Comparison of ENCODE assay signal across 9 mouse cellular contexts in genomic region chr15:82106953-82107555, GRCm38 (mm10). TPM values are rescaled to one million over a fixed set of nuclear protein-coding genes. Genes with fewer than 3 reads are reported as not detected.
DNase-seq lines count a peak whose midpoint lies in the region; ATAC-seq and TF ChIP-seq lines count a peak whose summit lies in the region.
"Had no signal": no experiment of that assay in that cellular context is flagged by ENCODE, and none has a peak within 500 bp of the region (broad histone marks: within the 10 kb centered on the region; RNA-seq: fewer than 3 reads in every experiment).

No protein-coding gene starts in this region.

- H3K27ac ChIP-seq in midbrain, embryonic 14.5 days (replicated peaks; ENCODE audit: low read depth, low read length), result no peak overlapping the region
- no peak overlapping the region for H3K27ac ChIP-seq in midbrain, embryonic 13.5 days
- H3K27ac ChIP-seq in bone marrow, adult 2 months (ENCODE audit: control insufficient read depth, insufficient read depth, low read depth, low read length, poor library complexity), result no peak overlapping the region
- H3K27ac ChIP-seq in embryonic facial prominence, embryonic 11.5 days (replicated peaks; ENCODE audit: low read depth, low read length), result no peak overlapping the region
- peak overlapping the region; percentile 25; the same call in 1 of the 2 replicates for H3K27ac ChIP-seq in limb, embryonic 10.5 days
- H3K27ac ChIP-seq: limb, embryonic 13.5 days had no signal

- ATAC-seq in frontal cortex, adult (ENCODE audit: low TSS enrichment), result peak; percentile 93
- no peak for ATAC-seq in midbrain, embryonic 14.5 days (ENCODE audit: low FRiP score, low TSS enrichment)
- ATAC-seq in midbrain, embryonic 13.5 days, result no peak
- no peak for ATAC-seq in embryonic facial prominence, embryonic 11.5 days (replicated peaks; ENCODE audit: insufficient number of reproducible peaks, low FRiP score, low TSS enrichment, low read depth)

- no peaks in the 10 kb centered on the region for H3K27me3 ChIP-seq in midbrain, embryonic 14.5 days (ENCODE audit: control insufficient read depth, insufficient read depth, low read length)
- no peaks in the 10 kb centered on the region for H3K27me3 ChIP-seq in midbrain, embryonic 13.5 days
- no peaks in the 10 kb centered on the region for H3K27me3 ChIP-seq in embryonic facial prominence, embryonic 11.5 days (ENCODE audit: control insufficient read depth, insufficient read depth, low read length)
- peaks cover 3% of the 10 kb centered on the region; the same call in 1 of the 2 replicates for H3K27me3 ChIP-seq in limb, embryonic 10.5 days (ENCODE audit: low read depth, poor library complexity, severe bottlenecking)
- H3K27me3 ChIP-seq in splenic B cell, adult 2 months (ENCODE audit: control insufficient read depth, insufficient read depth, low read length, poor library complexity, severe bottlenecking), result no peaks in the 10 kb centered on the region

- H3K4me2 ChIP-seq in midbrain, embryonic 14.5 days (ENCODE audit: low read length), result no peak overlapping the region
- no peak overlapping the region for H3K4me2 ChIP-seq in midbrain, embryonic 13.5 days (replicated peaks)
- no peak overlapping the region for H3K4me2 ChIP-seq in embryonic facial prominence, embryonic 11.5 days (ENCODE audit: low read depth, low read length)
- H3K4me2 ChIP-seq: limb, embryonic 13.5 days had no signal

- TF ChIP-seq CTCF in bone marrow, adult 2 months (IDR thresholded peaks at IDR 0.05; ENCODE audit: control insufficient read depth, insufficient read depth, low read length), result peak; percentile 69

- no peaks in the 10 kb centered on the region for H3K36me3 ChIP-seq in midbrain, embryonic 14.5 days (ENCODE audit: control insufficient read depth, insufficient read depth, low read length)
- no peaks in the 10 kb centered on the region for H3K36me3 ChIP-seq in midbrain, embryonic 13.5 days
- no peaks in the 10 kb centered on the region for H3K36me3 ChIP-seq in embryonic facial prominence, embryonic 11.5 days (replicated peaks; ENCODE audit: control insufficient read depth, insufficient read depth, low read depth, low read length)
- H3K36me3 ChIP-seq in limb, embryonic 10.5 days, result no peaks in the 10 kb centered on the region
- no peaks in the 10 kb centered on the region for H3K36me3 ChIP-seq in splenic B cell, adult 2 months (ENCODE audit: control insufficient read depth, insufficient read depth, low read length, poor library complexity, severe bottlenecking)
- H3K36me3 ChIP-seq: limb, embryonic 13.5 days had no signal

- 17% methylated on average over 8 of the region's 8 CpGs for WGBS in midbrain, embryonic 14.5 days
- 19% methylated on average over 8 of the region's 8 CpGs for WGBS in midbrain, embryonic 13.5 days
- 19% methylated on average over 8 of the region's 8 CpGs for WGBS in bone marrow, adult 2 months
- 20% methylated on average over 8 of the region's 8 CpGs for WGBS in embryonic facial prominence, embryonic 11.5 days
- WGBS in limb, embryonic 10.5 days, result 21% methylated on average over 8 of the region's 8 CpGs

- no peak overlapping the region for H3K4me3 ChIP-seq in midbrain, embryonic 14.5 days (replicated peaks; ENCODE audit: low read depth, low read length)
- no peak overlapping the region for H3K4me3 ChIP-seq in midbrain, embryonic 13.5 days (replicated peaks)
- H3K4me3 ChIP-seq in bone marrow, adult 2 months (replicated peaks; ENCODE audit: control insufficient read depth, low read depth, low read length), result no peak overlapping the region
- H3K4me3 ChIP-seq in embryonic facial prominence, embryonic 11.5 days (ENCODE audit: low read depth, low read length), result no peak overlapping the region
- H3K4me3 ChIP-seq in limb, embryonic 10.5 days, result no peak overlapping the region
- H3K4me3 ChIP-seq: limb, embryonic 13.5 days had no signal

- no peak overlapping the region for H3K9ac ChIP-seq in midbrain, embryonic 14.5 days (replicated peaks; ENCODE audit: low read length)
- no peak overlapping the region for H3K9ac ChIP-seq in midbrain, embryonic 13.5 days (replicated peaks)
- H3K9ac ChIP-seq in embryonic facial prominence, embryonic 11.5 days (replicated peaks; ENCODE audit: low read length), result no peak overlapping the region; the same call in 1 of the 2 replicates
- H3K9ac ChIP-seq: limb, embryonic 13.5 days had no signal

- H3K4me1 ChIP-seq in midbrain, embryonic 14.5 days (ENCODE audit: control insufficient read depth, insufficient read depth, low read length), result no peaks in the 10 kb centered on the region
- no peaks in the 10 kb centered on the region; the same call in 1 of the 2 replicates for H3K4me1 ChIP-seq in midbrain, embryonic 13.5 days (replicated peaks)
- H3K4me1 ChIP-seq in bone marrow, adult 2 months (ENCODE audit: control insufficient read depth, insufficient read depth, low read length), result no peaks in the 10 kb centered on the region
- no peaks in the 10 kb centered on the region for H3K4me1 ChIP-seq in embryonic facial prominence, embryonic 11.5 days (ENCODE audit: control insufficient read depth, insufficient read depth, low read length)
- peaks cover 3% of the 10 kb centered on the region; the same call in 1 of the 2 replicates for H3K4me1 ChIP-seq in limb, embryonic 10.5 days

- H3K9me3 ChIP-seq in midbrain, embryonic 14.5 days (ENCODE audit: control insufficient read depth, low read length), result no peaks in the 10 kb centered on the region
- no peaks in the 10 kb centered on the region for H3K9me3 ChIP-seq in midbrain, embryonic 13.5 days
- no peaks in the 10 kb centered on the region for H3K9me3 ChIP-seq in embryonic facial prominence, embryonic 11.5 days (replicated peaks; ENCODE audit: control insufficient read depth, low read length)
- H3K9me3 ChIP-seq in limb, embryonic 10.5 days (replicated peaks), result no peaks in the 10 kb centered on the region
- H3K9me3 ChIP-seq: limb, embryonic 13.5 days had no signal

- DNase-seq in frontal cortex, postnatal 25 days (ENCODE audit: low spot score in 2 of 2), result no peak
- DNase-seq in midbrain, embryonic 14.5 days, result peak; percentile 47
- DNase-seq in embryonic facial prominence, embryonic 11.5 days (ENCODE audit: low spot score), result peak; percentile 69
- peak; percentile 66 for DNase-seq in limb, embryonic 10.5 days (ENCODE audit: low spot score)
- DNase-seq in splenic B cell, adult 2 months (ENCODE audit: low read depth, low spot score), result peak; percentile 51

- TF ChIP-seq POLR2A in bone marrow, adult 2 months (IDR thresholded peaks at IDR 0.05; ENCODE audit: borderline replicate concordance, control insufficient read depth, low read depth, low read length), result no peak

RNA-seq across cellular contexts. Expression of gene Ccdc134, which starts 20.7 kb away (rescaled TPM):
- 10.0 and 11.0 TPM in 2 replicates for polyA plus RNA-seq in midbrain, embryonic 14.5 days (2014; fragmentation: Nextera tagmentation; extraction: Ambion mirVana)
- 12.0 and 14.0 TPM in 2 replicates for polyA plus RNA-seq in midbrain, embryonic 13.5 days (2015; fragmentation: Nextera tagmentation; extraction: Ambion mirVana)
- 23.8 and 28.2 TPM in 2 replicates for polyA plus RNA-seq in bone marrow, adult 2 months (2011; ENCODE audit: insufficient read depth, insufficient read length, low replicate concordance, missing spikeins)
- 19.9 and 21.0 TPM in 2 replicates for polyA plus RNA-seq in embryonic facial prominence, embryonic 11.5 days (2014; fragmentation: Nextera tagmentation; extraction: Ambion mirVana)
- polyA plus RNA-seq in limb, embryonic 10.5 days (2016; fragmentation: Nextera tagmentation; extraction: Ambion mirVana), result 22.8 and 23.6 TPM in 2 replicates

RNA-seq across cellular contexts. Expression of gene Mei1, which starts 37.3 kb away (rescaled TPM):
- polyA plus RNA-seq in midbrain, embryonic 14.5 days (2014; fragmentation: Nextera tagmentation; extraction: Ambion mirVana), result 0.07 TPM in 1 of 2 replicates, not detected in the other
- polyA plus RNA-seq in midbrain, embryonic 13.5 days (2015; fragmentation: Nextera tagmentation; extraction: Ambion mirVana), result 0.05 TPM in 1 of 2 replicates, not detected in the other
- not detected in 2 replicates for polyA plus RNA-seq in bone marrow, adult 2 months (2011; ENCODE audit: insufficient read depth, insufficient read length, low replicate concordance, missing spikeins)
- polyA plus RNA-seq in embryonic facial prominence, embryonic 11.5 days (2014; fragmentation: Nextera tagmentation; extraction: Ambion mirVana), result not detected in 2 replicates
- not detected in 2 replicates for polyA plus RNA-seq in limb, embryonic 10.5 days (2016; fragmentation: Nextera tagmentation; extraction: Ambion mirVana)

RNA-seq across cellular contexts. Expression of gene Srebf2, which starts 39.9 kb away (rescaled TPM):
- 132 and 158 TPM in 2 replicates for polyA plus RNA-seq in midbrain, embryonic 14.5 days (2014; fragmentation: Nextera tagmentation; extraction: Ambion mirVana)
- 225 and 230 TPM in 2 replicates for polyA plus RNA-seq in midbrain, embryonic 13.5 days (2015; fragmentation: Nextera tagmentation; extraction: Ambion mirVana)
- 19.3 and 46.3 TPM in 2 replicates for polyA plus RNA-seq in bone marrow, adult 2 months (2011; ENCODE audit: insufficient read depth, insufficient read length, low replicate concordance, missing spikeins)
- 105 and 109 TPM in 2 replicates for polyA plus RNA-seq in embryonic facial prominence, embryonic 11.5 days (2014; fragmentation: Nextera tagmentation; extraction: Ambion mirVana)
- 182 and 190 TPM in 2 replicates for polyA plus RNA-seq in limb, embryonic 10.5 days (2016; fragmentation: Nextera tagmentation; extraction: Ambion mirVana)

RNA-seq across cellular contexts. Expression of gene 4930407I10Rik, which starts 48.1 kb away (rescaled TPM):
- polyA plus RNA-seq in midbrain, embryonic 14.5 days (2014; fragmentation: Nextera tagmentation; extraction: Ambion mirVana), result 0.04 TPM in 1 of 2 replicates, not detected in the other
- not detected in 2 replicates for polyA plus RNA-seq in midbrain, embryonic 13.5 days (2015; fragmentation: Nextera tagmentation; extraction: Ambion mirVana)
- not detected in 2 replicates for polyA plus RNA-seq in bone marrow, adult 2 months (2011; ENCODE audit: insufficient read depth, insufficient read length, low replicate concordance, missing spikeins)
- 0.06 TPM in 1 of 2 replicates, not detected in the other for polyA plus RNA-seq in embryonic facial prominence, embryonic 11.5 days (2014; fragmentation: Nextera tagmentation; extraction: Ambion mirVana)
- polyA plus RNA-seq in limb, embryonic 10.5 days (2016; fragmentation: Nextera tagmentation; extraction: Ambion mirVana), result not detected in 2 replicates

RNA-seq across cellular contexts. Expression of gene Snu13, which starts 59.7 kb away (rescaled TPM):
- polyA plus RNA-seq in midbrain, embryonic 14.5 days (2014; fragmentation: Nextera tagmentation; extraction: Ambion mirVana), result 243 and 254 TPM in 2 replicates
- polyA plus RNA-seq in midbrain, embryonic 13.5 days (2015; fragmentation: Nextera tagmentation; extraction: Ambion mirVana), result 222 and 230 TPM in 2 replicates
- 119 and 144 TPM in 2 replicates for polyA plus RNA-seq in bone marrow, adult 2 months (2011; ENCODE audit: insufficient read depth, insufficient read length, low replicate concordance, missing spikeins)
- 342 and 357 TPM in 2 replicates for polyA plus RNA-seq in embryonic facial prominence, embryonic 11.5 days (2014; fragmentation: Nextera tagmentation; extraction: Ambion mirVana)
- polyA plus RNA-seq in limb, embryonic 10.5 days (2016; fragmentation: Nextera tagmentation; extraction: Ambion mirVana), result 379 and 421 TPM in 2 replicates

Comparison
In these comparisons a context has a peak if more than half of its experiments do, and no peak if none do; other contexts are left out.
1. DNase-seq: peak in midbrain, embryonic 14.5 days (single experiment), embryonic facial prominence, embryonic 11.5 days (single experiment), limb, embryonic 10.5 days (single experiment) and splenic B cell, adult 2 months (single experiment); none in frontal cortex, postnatal 25 days (0 of 2).